Mouse (Mus musculus) gastrocnemius, postnatal 10 days (tissue): ENCODE data around the gene Hnrnpu. TPM values are rescaled to one million over a fixed set of nuclear protein-coding genes. Genes with fewer than 3 reads are reported as not detected.
A peak's percentile ranks its signal among the peaks of the same experiment; 100 is the strongest.
"Not testable (repeated sequence)": the region's sequence is repeated elsewhere in the genome, so short reads cannot be mapped to it uniquely, and the experiment has no call there.

Experiments
- DNase-seq: peaks from one replicate; pipeline ENCODE4 v3.0.0; 2021; ENCODE audit warnings: mixed read lengths
- microRNA-seq, 2 experiments: library from miRNA; unstranded; fragments of <30 nt; microRNA quantifications; one replicate each; pipeline ENCODE4 v1.2.0; 2021
- total RNA-seq, 2 experiments: library from RNA; stranded (reverse); gene quantifications; 2 replicates each; pipeline ENCODE4 v1.2.3; 2021

Gene Hnrnpu
- total RNA-seq, 2 experiments from 2014 or later: 180 to 224 TPM

GRCm38 (mm10) chr1:178313039-178313597 lies 24.5 kb downstream of the Hnrnpu start:
- DNase-seq: no peak

DNA sequence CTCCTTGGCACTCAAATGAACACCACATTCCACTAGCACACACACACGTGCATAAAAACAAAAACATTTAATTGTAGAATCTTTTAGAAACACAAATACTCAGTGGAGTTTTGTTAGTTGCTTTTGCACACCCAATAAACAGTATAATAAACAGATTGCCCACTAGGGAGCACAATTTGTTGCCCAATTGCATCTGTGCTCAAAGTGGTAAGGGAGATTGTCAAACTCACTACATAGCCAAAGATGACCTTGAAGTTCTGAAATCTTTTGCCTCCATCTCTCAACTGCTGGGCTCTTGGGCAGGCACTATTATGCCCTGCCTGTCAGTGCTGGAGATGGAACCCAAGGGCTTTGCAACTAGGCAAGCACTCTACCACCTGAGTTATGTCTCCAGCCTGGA lies 27.5 kb downstream of the Hnrnpu start:
- DNase-seq: no peak

GRCm38 (mm10) chr1:178309487-178309886 lies 28.1 kb downstream of the Hnrnpu start:
- DNase-seq: no peak

DNA sequence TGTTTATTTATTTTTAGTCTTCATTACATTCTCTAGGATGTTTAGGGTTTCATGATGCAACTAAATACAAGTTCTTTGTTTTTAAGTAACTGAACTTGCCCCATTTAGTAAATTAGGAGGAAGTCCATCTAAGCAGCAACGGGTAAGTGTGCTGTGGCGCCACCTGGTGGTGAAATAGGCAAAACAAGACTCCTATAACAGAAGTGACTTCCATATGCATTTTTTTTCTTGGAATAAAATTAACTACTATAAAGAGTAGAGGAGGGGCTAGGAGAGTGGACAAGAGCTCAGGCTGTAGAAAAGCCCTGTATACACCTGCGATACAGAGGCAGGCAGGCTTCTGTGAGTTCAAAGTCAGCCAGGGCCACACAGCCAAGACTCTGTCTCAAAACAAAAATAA lies 34.2 kb downstream of the Hnrnpu start:
- peak; percentile 84 for DNase-seq

GRCm38 (mm10) chr1:178301261-178301660 lies 36.3 kb downstream of the Hnrnpu start:
- not testable (repeated sequence) for DNase-seq

DNA sequence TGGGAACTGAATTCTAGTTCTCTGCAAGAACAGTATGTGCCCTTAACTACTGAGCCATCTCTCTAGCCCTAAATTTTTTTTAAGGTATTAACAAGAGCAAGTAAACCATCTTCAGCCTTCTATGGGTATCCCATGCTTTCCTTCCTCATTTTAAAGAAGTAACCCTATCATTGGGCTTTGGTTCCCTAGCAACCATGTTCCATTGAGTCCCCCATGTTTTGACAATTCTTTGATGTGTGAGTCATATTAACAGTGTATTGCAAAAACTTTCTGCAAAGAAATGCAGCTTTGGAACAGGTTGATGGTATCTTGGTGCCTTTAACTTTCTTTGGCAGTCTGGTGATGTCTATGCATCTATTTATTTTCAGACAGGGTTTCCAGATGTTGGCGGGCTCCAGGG lies 43.5 kb downstream of the Hnrnpu start:
- DNase-seq: no peak

- no peak for DNase-seq
Measured at GRCm38 (mm10) chr1:178291716-178292115, 45.9 kb downstream of the Hnrnpu start.

DNA sequence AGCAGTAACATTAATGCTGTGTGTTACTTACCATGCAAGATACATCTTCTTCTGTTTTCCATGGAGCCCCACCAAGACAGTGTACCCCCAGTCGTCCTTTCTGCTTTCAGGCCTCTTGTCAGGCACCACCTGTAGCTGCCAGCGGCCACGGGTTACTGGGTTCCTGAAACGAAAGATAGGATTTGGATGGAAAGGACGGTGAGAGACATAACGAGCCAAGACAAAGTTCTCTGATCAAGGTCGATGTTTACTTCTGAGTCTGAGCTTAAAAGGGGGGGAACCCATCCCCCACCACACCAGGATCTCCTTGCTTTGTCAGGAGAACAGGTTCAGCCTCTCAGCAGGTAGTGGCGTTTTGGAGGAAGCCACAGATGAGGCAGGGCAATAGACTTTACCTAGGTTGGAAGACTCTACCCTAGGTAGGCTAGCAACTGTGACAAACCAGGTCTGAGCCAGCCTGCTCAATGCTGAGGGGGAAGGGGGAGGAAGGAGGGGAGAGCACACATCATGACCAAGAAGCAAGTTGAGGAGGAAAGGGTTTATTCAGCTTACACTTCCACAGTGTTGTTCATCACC lies 49.9 kb downstream of the Hnrnpu start:
- no peak for DNase-seq

- no peak for DNase-seq
Measured at GRCm38 (mm10) chr1:178283946-178284720, 53.5 kb downstream of the Hnrnpu start.

GRCm38 (mm10) chr1:178283314-178283713 lies 54.3 kb downstream of the Hnrnpu start:
- DNase-seq: not testable (repeated sequence)

DNA sequence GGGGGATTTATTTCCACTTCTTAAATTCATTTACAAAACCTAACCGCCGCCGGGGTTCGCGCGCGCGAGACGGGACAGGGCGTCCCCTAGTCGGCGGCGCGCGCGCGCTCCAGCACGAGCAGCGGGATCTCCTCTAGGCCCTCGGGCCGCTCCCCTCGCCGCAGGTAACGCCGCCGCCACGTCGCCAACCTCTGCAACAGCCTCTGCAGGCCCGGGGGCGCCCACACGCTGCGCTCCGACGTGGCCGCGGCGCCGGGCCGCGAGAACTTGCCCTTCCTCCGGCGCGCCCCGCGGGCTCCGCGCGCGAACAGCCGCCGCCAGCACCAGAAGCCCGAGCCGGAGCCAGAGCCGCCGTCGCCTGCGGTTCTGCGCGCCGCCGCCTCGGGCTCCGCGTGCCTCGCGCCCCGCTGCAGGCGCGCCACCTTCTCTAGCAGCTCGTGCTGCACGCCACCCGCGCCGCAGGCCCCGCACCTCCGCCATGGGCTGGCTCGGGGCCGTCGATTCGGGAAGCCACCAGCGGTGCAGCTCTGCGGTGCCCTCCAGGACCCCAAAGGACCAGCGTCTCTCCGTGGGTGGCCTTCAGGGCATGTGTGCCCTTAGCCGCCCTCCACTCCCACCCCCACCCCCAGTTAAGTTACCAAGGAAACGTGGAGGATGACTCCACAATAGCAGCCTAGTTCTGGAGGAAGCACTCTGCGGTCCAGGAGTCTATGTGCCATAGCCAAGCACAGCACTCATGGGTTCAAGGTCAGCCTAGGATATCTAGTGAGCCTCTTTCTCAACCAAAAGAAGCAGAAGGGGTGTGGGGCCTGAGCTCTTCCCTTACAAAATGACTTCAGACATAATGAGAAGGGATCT lies 61.3 kb downstream of the Hnrnpu start:
- peak; percentile 73 for DNase-seq

DNA sequence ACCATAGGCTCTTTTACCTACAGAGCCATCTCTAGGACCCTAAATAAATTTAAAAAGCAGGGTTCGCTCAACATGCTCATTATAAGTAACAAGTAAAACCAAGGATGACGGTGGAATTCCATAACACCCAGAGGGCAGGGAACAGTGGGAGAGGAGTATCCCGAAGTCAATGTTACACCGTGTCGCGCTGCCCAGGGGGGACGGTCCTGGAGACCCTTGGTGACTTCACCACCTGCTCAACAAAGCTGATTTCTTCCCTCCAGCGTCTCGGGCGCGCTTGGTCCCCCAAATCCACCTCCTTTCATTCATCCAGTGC lies 61.9 kb downstream of the Hnrnpu start:
- no peak for DNase-seq

DNA sequence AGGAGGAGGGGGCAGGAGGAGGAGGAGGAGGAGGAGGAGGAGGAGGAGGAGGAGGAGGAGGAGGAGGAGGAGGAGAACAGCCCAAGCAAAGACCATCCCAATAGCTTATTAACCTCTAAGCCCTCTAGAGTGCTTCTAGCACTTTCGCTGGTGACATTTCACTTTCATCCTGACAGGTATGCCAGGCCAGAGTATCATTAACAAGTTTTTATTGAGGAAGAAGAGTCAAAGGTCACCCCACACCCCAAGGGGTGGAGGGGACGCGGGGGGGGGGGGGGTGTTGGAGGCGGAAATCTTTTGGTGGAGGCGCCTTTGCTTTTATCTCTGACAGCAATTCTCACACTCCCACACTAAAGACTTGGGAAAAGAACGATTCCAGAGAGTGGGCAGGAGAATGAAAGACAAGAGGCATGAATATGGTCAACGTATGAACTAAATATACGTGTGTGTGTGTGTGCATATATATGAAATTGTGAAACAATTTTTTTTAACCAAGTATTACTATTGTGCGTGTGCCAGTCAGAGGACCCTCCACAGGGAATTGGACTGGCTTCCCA lies 62.3 kb downstream of the Hnrnpu start:
- no peak for DNase-seq

Small RNA genes lying within 50 kb of the gene (microRNA-seq; reads per million reads assigned to microRNA genes)
- 0 reads per million in 2 experiments for gene Gm27458

Other genes starting within 250 kb of the Hnrnpu start
- 10 to 100 TPM; 29.3 to 32.0 TPM for gene Desi2, start 150.4 kb downstream of the Hnrnpu start, total RNA-seq
- 10 to 100 TPM; 35.3 to 38.1 TPM for gene Cox20, start 18.7 kb downstream of the Hnrnpu start, total RNA-seq
- 10 to 100 TPM in 1 of 2 experiments, 1 to 10 TPM in 1; 4.8 to 10.0 TPM for gene Efcab2, start 68.3 kb upstream of the Hnrnpu start, total RNA-seq
- gene Kif26b, start 191.3 kb upstream of the Hnrnpu start, total RNA-seq: 1 to 10 TPM; 1.4 to 1.7 TPM